43 mouse cellular contexts compared by ENCODE assay signal in genomic region chrX:112675525-112675924, GRCm38 (mm10). TPM values are rescaled to one million over a fixed set of nuclear protein-coding genes. Genes with fewer than 3 reads are reported as not detected.
"Had no signal": no experiment of that assay in that cellular context is flagged by ENCODE, and none has a peak within 500 bp of the region (broad histone marks: within the 10 kb centered on the region; RNA-seq: fewer than 3 reads in every experiment).

No protein-coding gene starts in this region.

- H3K4me2 ChIP-seq: heart, embryonic 11.5 days; heart, embryonic 12.5 days; heart, embryonic 13.5 days; heart, embryonic 15.5 days; hindbrain, embryonic 12.5 days; hindbrain, embryonic 13.5 days; hindbrain, embryonic 14.5 days; hindbrain, embryonic 15.5 days; intestine, embryonic 15.5 days; kidney, embryonic 15.5 days had no signal

- H3K4me1 ChIP-seq: heart, embryonic 10.5 days; heart, embryonic 12.5 days; heart, embryonic 13.5 days; heart, embryonic 15.5 days; hindbrain, embryonic 10.5 days; hindbrain, embryonic 12.5 days; hindbrain, embryonic 13.5 days; hindbrain, embryonic 15.5 days; intestine, embryonic 15.5 days; kidney, embryonic 15.5 days had no signal

- ATAC-seq: hindbrain, embryonic 16.5 days; hindbrain, postnatal 0 days; inflammation-experienced regulatory T-cells, adult 6 months; intestine, embryonic 15.5 days; intestine, embryonic 16.5 days; intestine, postnatal 0 days had no signal

- H3K4me3 ChIP-seq: heart, adult 2 months; heart, embryonic 10.5 days; heart, embryonic 12.5 days; heart, embryonic 13.5 days; heart, embryonic 15.5 days; hindbrain, embryonic 10.5 days; hindbrain, embryonic 12.5 days; hindbrain, embryonic 13.5 days; hindbrain, embryonic 15.5 days; intestine, embryonic 15.5 days; kidney, embryonic 15.5 days; layer of hippocampus, adult 2 months had no signal

- DNase-seq: heart, adult 2 months; heart, postnatal 10 days; heart, postnatal 14 days; heart, postnatal 36 days; heart, postnatal 4 days; kidney, adult 11 months; kidney, adult 18-20 months; kidney, adult 2 months; kidney, adult 8-10 months; kidney, adult 9 months; kidney, postnatal 10 days; kidney, postnatal 14 days; kidney, postnatal 25 days; kidney, postnatal 36 days; kidney, postnatal 4 days; layer of hippocampus, adult 9-11 months had no signal

- H3K27ac ChIP-seq: heart, adult 2 months; heart, embryonic 10.5 days; heart, embryonic 13.5 days; heart, embryonic 15.5 days; hindbrain, embryonic 10.5 days; hindbrain, embryonic 12.5 days; hindbrain, embryonic 13.5 days; hindbrain, embryonic 14.5 days; hindbrain, embryonic 15.5 days; hindbrain, postnatal 0 days; intestine, embryonic 15.5 days; kidney, embryonic 15.5 days; kidney, postnatal 0 days; layer of hippocampus, adult 2 months had no signal

- H3K9ac ChIP-seq: heart, embryonic 12.5 days; heart, embryonic 13.5 days; heart, embryonic 15.5 days; hindbrain, embryonic 12.5 days; hindbrain, embryonic 13.5 days; hindbrain, embryonic 14.5 days; hindbrain, embryonic 15.5 days; intestine, embryonic 15.5 days; kidney, embryonic 15.5 days had no signal

- H3K27me3 ChIP-seq: heart, embryonic 12.5 days; heart, embryonic 13.5 days; heart, embryonic 15.5 days; hindbrain, embryonic 12.5 days; hindbrain, embryonic 13.5 days; hindbrain, embryonic 15.5 days; intestine, embryonic 15.5 days; kidney, embryonic 15.5 days had no signal

- H3K36me3 ChIP-seq: heart, embryonic 10.5 days; heart, embryonic 12.5 days; heart, embryonic 13.5 days; heart, embryonic 15.5 days; hindbrain, embryonic 10.5 days; hindbrain, embryonic 12.5 days; hindbrain, embryonic 13.5 days; hindbrain, embryonic 15.5 days; intestine, embryonic 15.5 days; kidney, embryonic 15.5 days had no signal

- H3K9me3 ChIP-seq: heart, embryonic 10.5 days; heart, embryonic 12.5 days; heart, embryonic 13.5 days; heart, embryonic 15.5 days; hindbrain, embryonic 10.5 days; hindbrain, embryonic 12.5 days; hindbrain, embryonic 13.5 days; hindbrain, embryonic 15.5 days; intestine, embryonic 15.5 days; kidney, embryonic 15.5 days had no signal

RNA-seq across cellular contexts. Expression of gene Pof1b, which starts 22.9 kb away (rescaled TPM):
- total RNA-seq: heart, adult 2 months; heart, postnatal 25 days; heart, postnatal 36 days; heart, postnatal 4 days; hematopoietic stem cell, adult 5-6 weeks; hindbrain, postnatal 0 days; layer of hippocampus, adult 18-20 months; layer of hippocampus, adult 2 months; layer of hippocampus, adult 8-10 months; layer of hippocampus, postnatal 10 days; layer of hippocampus, postnatal 14 days; layer of hippocampus, postnatal 25 days had no signal
- polyA plus RNA-seq: heart, postnatal 0 days; inflammation-experienced regulatory T-cells, adult 6 months had no signal
